Mouse (Mus musculus): ENCODE measurements around the gene Dgcr2. TPM values are rescaled to one million over a fixed set of nuclear protein-coding genes. Genes with fewer than 3 reads are reported as not detected.

Dgcr2 gene
- total RNA-seq, 1 experiment: 78.0 TPM

DNA sequence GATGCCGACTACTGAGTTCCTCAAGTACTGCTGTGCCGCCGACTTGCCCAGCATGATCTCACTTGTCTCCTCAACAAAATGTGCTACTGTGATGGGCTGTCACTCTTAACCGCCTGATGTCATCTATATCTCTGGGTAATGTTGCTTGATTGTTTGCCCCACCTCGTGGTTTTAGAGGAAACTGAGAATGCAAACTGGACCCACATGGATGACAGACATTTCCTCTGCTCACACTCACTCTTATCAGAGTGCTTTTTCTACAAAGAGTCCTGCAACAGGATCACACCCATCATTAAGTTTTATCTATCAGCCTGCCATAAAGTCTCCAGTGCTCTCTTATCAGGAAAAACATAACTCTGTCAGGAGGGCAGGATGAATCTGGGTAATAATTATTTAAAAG lies 27.1 kb downstream of the Dgcr2 start:
- H3K36me3 ChIP-seq (ENCODE audit: control insufficient read depth, insufficient read depth, low read length, poor library complexity, severe bottlenecking): peaks cover 11% of the 10 kb centered on the region; the same call in 1 of the 2 replicates
- no peak overlapping the region for H3K27ac ChIP-seq (ENCODE audit: insufficient read depth, low read depth, low read length, poor library complexity, severe bottlenecking)
- no peak overlapping the region for H3K4me3 ChIP-seq (ENCODE audit: insufficient read depth in 1 of 2, low read depth in 1 of 2, low read length in 2 of 2, poor library complexity in 1 of 2, severe bottlenecking in 1 of 2)
- H3K9ac ChIP-seq (ENCODE audit: insufficient read depth, low read depth, low read length, poor library complexity, severe bottlenecking): no peak overlapping the region
- DNase-seq (ENCODE audit: low read depth, low spot score): no peak
- no peaks in the 10 kb centered on the region for H3K9me3 ChIP-seq (ENCODE audit: control insufficient read depth, insufficient read depth, low read depth, low read length)
- H3K4me1 ChIP-seq (ENCODE audit: control insufficient read depth in 2 of 2, insufficient read depth in 2 of 2, low read length in 2 of 2, poor library complexity in 1 of 2): peaks cover 0 to 2% of the 10 kb centered on the region in 2 experiments; a peak in 2 of 4 replicates
- in situ Hi-C loops (cut with MboI; ENCODE audit: low sequenced_read_pairs in 2 of 2, unreplicated experiment in 2 of 2): no loop called here
- no peak for TF ChIP-seq ZC3H11A (IDR thresholded peaks at IDR 0.05; ENCODE audit: borderline replicate concordance, low read depth, low read length)
- TF ChIP-seq ZNF384 (IDR thresholded peaks at IDR 0.05; ENCODE audit: low read depth, low read length): no peak
- no peak for TF ChIP-seq MAFK (IDR thresholded peaks at IDR 0.05; ENCODE audit: insufficient read depth, low read depth, low read length)
- TF ChIP-seq HCFC1 (IDR thresholded peaks at IDR 0.05; ENCODE audit: borderline replicate concordance, insufficient read depth, low read length): no peak
- no peak for TF ChIP-seq CHD2 (IDR thresholded peaks at IDR 0.05; ENCODE audit: low read depth, low read length)

DNA sequence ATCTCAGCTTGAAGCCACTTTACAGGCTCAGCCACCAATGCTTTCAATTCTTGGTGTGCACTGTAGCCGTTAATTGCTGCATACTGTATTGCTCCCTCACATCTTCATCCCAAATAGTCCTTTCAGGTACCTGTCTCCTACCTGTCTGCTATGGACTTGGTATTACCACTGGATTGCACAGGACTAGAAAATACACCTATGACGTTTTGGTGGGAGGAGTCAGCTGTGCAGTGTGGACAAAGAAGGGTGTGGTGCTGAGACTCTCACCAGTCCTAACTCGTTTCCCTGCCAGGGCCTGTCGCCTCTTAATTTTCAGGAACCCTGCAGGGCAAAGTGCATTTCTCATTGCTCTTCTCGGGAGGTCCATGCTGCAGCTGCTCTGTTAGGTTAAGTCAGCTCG lies 32.6 kb downstream of the Dgcr2 start:
- in situ Hi-C loops (cut with MboI; ENCODE audit: low sequenced_read_pairs in 2 of 2, unreplicated experiment in 2 of 2): no loop called here
- DNase-seq (ENCODE audit: low read depth, low spot score): peak; percentile 59
- Histone ChIP-seq H3K4me1 (ENCODE audit: control insufficient read depth in 2 of 2, insufficient read depth in 2 of 2, low read length in 2 of 2, poor library complexity in 1 of 2) (peaks cover 0 to 4% of the 10 kb centered on the region in 2 experiments; a peak in 3 of 4 replicates), H3K9me3 (ENCODE audit: control insufficient read depth, insufficient read depth, low read depth, low read length) (no peaks in the 10 kb centered on the region), H3K4me3 (ENCODE audit: insufficient read depth in 1 of 2, low read depth in 1 of 2, low read length in 2 of 2, poor library complexity in 1 of 2, severe bottlenecking in 1 of 2) (no peak overlapping the region), H3K36me3 (ENCODE audit: control insufficient read depth, insufficient read depth, low read length, poor library complexity, severe bottlenecking) (peaks cover 5% of the 10 kb centered on the region; the same call in 1 of the 2 replicates), H3K27ac (ENCODE audit: insufficient read depth, low read depth, low read length, poor library complexity, severe bottlenecking) (no peak overlapping the region), H3K9ac (ENCODE audit: insufficient read depth, low read depth, low read length, poor library complexity, severe bottlenecking) (no peak overlapping the region)
- TF ChIP-seq CHD2 (IDR thresholded peaks at IDR 0.05; ENCODE audit: low read depth, low read length) (no peak), HCFC1 (IDR thresholded peaks at IDR 0.05; ENCODE audit: borderline replicate concordance, insufficient read depth, low read length) (no peak), ZC3H11A (IDR thresholded peaks at IDR 0.05; ENCODE audit: borderline replicate concordance, low read depth, low read length) (no peak), ZNF384 (IDR thresholded peaks at IDR 0.05; ENCODE audit: low read depth, low read length) (no peak), MAFK (IDR thresholded peaks at IDR 0.05; ENCODE audit: insufficient read depth, low read depth, low read length) (no peak)

DNA sequence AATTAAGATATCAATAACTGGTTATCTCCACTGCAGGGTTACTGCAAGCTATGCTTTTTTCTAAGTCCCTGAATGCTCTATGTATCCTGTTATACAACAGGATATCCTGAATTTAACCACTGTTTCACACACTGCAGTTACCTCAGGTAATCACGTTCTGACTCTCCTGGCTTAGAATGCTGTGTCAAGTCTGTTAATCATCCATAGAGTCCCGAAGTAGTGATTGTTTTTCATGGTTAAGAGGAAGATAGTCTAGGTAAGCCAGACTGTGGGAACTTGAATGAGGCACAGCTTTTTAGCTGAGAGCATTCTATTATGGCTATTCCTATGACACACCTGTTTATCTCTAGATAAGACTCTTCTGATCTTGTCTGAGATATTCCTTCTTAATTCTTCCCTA lies 33.1 kb downstream of the Dgcr2 start:
- Histone ChIP-seq H3K36me3 (ENCODE audit: control insufficient read depth, insufficient read depth, low read length, poor library complexity, severe bottlenecking) (peaks cover 5% of the 10 kb centered on the region; the same call in 1 of the 2 replicates), H3K9me3 (ENCODE audit: control insufficient read depth, insufficient read depth, low read depth, low read length) (no peaks in the 10 kb centered on the region), H3K9ac (ENCODE audit: insufficient read depth, low read depth, low read length, poor library complexity, severe bottlenecking) (no peak overlapping the region), H3K4me3 (ENCODE audit: insufficient read depth in 1 of 2, low read depth in 1 of 2, low read length in 2 of 2, poor library complexity in 1 of 2, severe bottlenecking in 1 of 2) (no peak overlapping the region), H3K4me1 (ENCODE audit: control insufficient read depth in 2 of 2, insufficient read depth in 2 of 2, low read length in 2 of 2, poor library complexity in 1 of 2) (peaks cover 0 to 4% of the 10 kb centered on the region in 2 experiments; a peak in 3 of 4 replicates), H3K27ac (ENCODE audit: insufficient read depth, low read depth, low read length, poor library complexity, severe bottlenecking) (no peak overlapping the region)
- DNase-seq (ENCODE audit: low read depth, low spot score): no peak
- in situ Hi-C loops (cut with MboI; ENCODE audit: low sequenced_read_pairs in 2 of 2, unreplicated experiment in 2 of 2): no loop called here
- TF ChIP-seq HCFC1 (IDR thresholded peaks at IDR 0.05; ENCODE audit: borderline replicate concordance, insufficient read depth, low read length): no peak

- in situ Hi-C loops (cut with MboI; ENCODE audit: low sequenced_read_pairs in 2 of 2, unreplicated experiment in 2 of 2): no loop called here
- H3K36me3 ChIP-seq (ENCODE audit: control insufficient read depth, insufficient read depth, low read length, poor library complexity, severe bottlenecking): peaks cover 29% of the 10 kb centered on the region
Observed at GRCm38 (mm10) chr16:17858592-17858991, 39.8 kb downstream of the Dgcr2 start.

GRCm38 (mm10) chr16:17857157-17857556 lies 41.2 kb downstream of the Dgcr2 start:
- no peak overlapping the region for H3K27ac ChIP-seq (ENCODE audit: insufficient read depth, low read depth, low read length, poor library complexity, severe bottlenecking)
- H3K9ac ChIP-seq (ENCODE audit: insufficient read depth, low read depth, low read length, poor library complexity, severe bottlenecking): no peak overlapping the region
- no peak for TF ChIP-seq ZC3H11A (IDR thresholded peaks at IDR 0.05; ENCODE audit: borderline replicate concordance, low read depth, low read length)
- no peak for TF ChIP-seq MAFK (IDR thresholded peaks at IDR 0.05; ENCODE audit: insufficient read depth, low read depth, low read length)
- no peak for TF ChIP-seq CHD2 (IDR thresholded peaks at IDR 0.05; ENCODE audit: low read depth, low read length)
- no peak for TF ChIP-seq HCFC1 (IDR thresholded peaks at IDR 0.05; ENCODE audit: borderline replicate concordance, insufficient read depth, low read length)
- TF ChIP-seq ZNF384 (IDR thresholded peaks at IDR 0.05; ENCODE audit: low read depth, low read length): no peak
- no peak overlapping the region for H3K4me3 ChIP-seq (ENCODE audit: insufficient read depth in 1 of 2, low read depth in 1 of 2, low read length in 2 of 2, poor library complexity in 1 of 2, severe bottlenecking in 1 of 2)
- DNase-seq (ENCODE audit: low read depth, low spot score): no peak
- in situ Hi-C loops (cut with MboI; ENCODE audit: low sequenced_read_pairs in 2 of 2, unreplicated experiment in 2 of 2): no loop called here
- no peaks in the 10 kb centered on the region for H3K4me1 ChIP-seq (ENCODE audit: control insufficient read depth in 2 of 2, insufficient read depth in 2 of 2, low read length in 2 of 2, poor library complexity in 1 of 2)
- no peaks in the 10 kb centered on the region for H3K9me3 ChIP-seq (ENCODE audit: control insufficient read depth, insufficient read depth, low read depth, low read length)
- H3K36me3 ChIP-seq (ENCODE audit: control insufficient read depth, insufficient read depth, low read length, poor library complexity, severe bottlenecking): peaks cover 29% of the 10 kb centered on the region

More at GRCm38 (mm10) chr16:17858592-17858991, 39.8 kb downstream of the Dgcr2 start:
- Histone ChIP-seq H3K27ac (ENCODE audit: insufficient read depth, low read depth, low read length, poor library complexity, severe bottlenecking) (no peak overlapping the region), H3K4me1 (ENCODE audit: control insufficient read depth in 2 of 2, insufficient read depth in 2 of 2, low read length in 2 of 2, poor library complexity in 1 of 2) (no peaks in the 10 kb centered on the region), H3K9me3 (ENCODE audit: control insufficient read depth, insufficient read depth, low read depth, low read length) (no peaks in the 10 kb centered on the region), H3K9ac (ENCODE audit: insufficient read depth, low read depth, low read length, poor library complexity, severe bottlenecking) (no peak overlapping the region), H3K4me3 (ENCODE audit: insufficient read depth in 1 of 2, low read depth in 1 of 2, low read length in 2 of 2, poor library complexity in 1 of 2, severe bottlenecking in 1 of 2) (no peak overlapping the region)
- DNase-seq (ENCODE audit: low read depth, low spot score): peak; percentile 12
- TF ChIP-seq CHD2 (IDR thresholded peaks at IDR 0.05; ENCODE audit: low read depth, low read length) (no peak), ZC3H11A (IDR thresholded peaks at IDR 0.05; ENCODE audit: borderline replicate concordance, low read depth, low read length) (no peak), HCFC1 (IDR thresholded peaks at IDR 0.05; ENCODE audit: borderline replicate concordance, insufficient read depth, low read length) (no peak), MAFK (IDR thresholded peaks at IDR 0.05; ENCODE audit: insufficient read depth, low read depth, low read length) (no peak), ZNF384 (IDR thresholded peaks at IDR 0.05; ENCODE audit: low read depth, low read length) (no peak)
